14 mouse cellular contexts compared by ENCODE assay signal in genomic region chr6:145382586-145383380, GRCm38 (mm10).
DNase-seq lines count a peak whose midpoint lies in the region; ATAC-seq lines count a peak whose summit lies in the region.
"Had no signal": no experiment of that assay in that cellular context is flagged by ENCODE, and none has a peak within 500 bp of the region (broad histone marks: within the 10 kb centered on the region; RNA-seq: fewer than 3 reads in every experiment).

No protein-coding gene starts in this region.

- no peaks in the 10 kb centered on the region for H3K36me3 ChIP-seq in embryonic facial prominence, embryonic 14.5 days (ENCODE audit: control insufficient read depth, insufficient read depth, low read length)
- no peaks in the 10 kb centered on the region for H3K36me3 ChIP-seq in embryonic facial prominence, embryonic 10.5 days (replicated peaks)
- H3K36me3 ChIP-seq: embryonic facial prominence, embryonic 13.5 days; forebrain, embryonic 15.5 days had no signal

- H3K4me3 ChIP-seq in embryonic facial prominence, embryonic 14.5 days (ENCODE audit: low read depth, low read length), result no peak overlapping the region
- H3K4me3 ChIP-seq in embryonic facial prominence, embryonic 10.5 days, result no peak overlapping the region
- H3K4me3 ChIP-seq: embryonic facial prominence, embryonic 13.5 days; forebrain, embryonic 15.5 days; megakaryocyte, embryonic 14.5 days had no signal

- intact Hi-C loops in left cerebral cortex, postnatal 4 days (cut with DNase I), result no loop called here
- intact Hi-C loops in left cerebral cortex, postnatal 10 days (cut with DNase I), result no loop called here

- no peaks in the 10 kb centered on the region for H3K27me3 ChIP-seq in embryonic facial prominence, embryonic 14.5 days (replicated peaks; ENCODE audit: control insufficient read depth, insufficient read depth, low read length)
- H3K27me3 ChIP-seq in embryonic facial prominence, embryonic 10.5 days (replicated peaks; ENCODE audit: low read depth, poor library complexity, severe bottlenecking), result no peaks in the 10 kb centered on the region
- H3K27me3 ChIP-seq: embryonic facial prominence, embryonic 13.5 days; forebrain, embryonic 15.5 days had no signal

- H3K27ac ChIP-seq in embryonic facial prominence, embryonic 14.5 days (replicated peaks; ENCODE audit: low read depth, low read length), result no peak overlapping the region
- no peak overlapping the region for H3K27ac ChIP-seq in embryonic facial prominence, embryonic 10.5 days (replicated peaks)
- H3K27ac ChIP-seq: embryonic facial prominence, embryonic 13.5 days; forebrain, embryonic 15.5 days; liver, embryonic 14.5 days had no signal

- no peak overlapping the region for H3K4me2 ChIP-seq in embryonic facial prominence, embryonic 14.5 days (ENCODE audit: low read depth, low read length)
- H3K4me2 ChIP-seq: embryonic facial prominence, embryonic 13.5 days; forebrain, embryonic 15.5 days had no signal

- DNase-seq in embryonic facial prominence, embryonic 14.5 days (ENCODE audit: low spot score), result peak; percentile 62
- no peak for DNase-seq in embryonic facial prominence, embryonic 10.5 days (ENCODE audit: low spot score)
- DNase-seq in left cerebral cortex, postnatal 4 days, result peak; percentile 17
- no peak for DNase-seq in left cerebral cortex, postnatal 10 days (ENCODE audit: extremely low spot score in 1 of 2, low spot score in 2 of 2)
- peak; percentile 54 for DNase-seq in adrenal gland, postnatal 14 days
- DNase-seq in lung, postnatal 14 days, result peak; percentile 21
- DNase-seq in kidney, adult 9 months, result no peak
- DNase-seq in thymus, adult 18-20 months, result no peak
- DNase-seq: cerebellum, adult 18-20 months; right cerebral cortex, adult 18-20 months had no signal

- WGBS in embryonic facial prominence, embryonic 14.5 days, result 59% methylated on average over 12 of the region's 12 CpGs
- WGBS in embryonic facial prominence, embryonic 10.5 days, result 83% methylated on average over 12 of the region's 12 CpGs

- no peaks in the 10 kb centered on the region for H3K9me3 ChIP-seq in embryonic facial prominence, embryonic 14.5 days (ENCODE audit: control insufficient read depth, low read length)
- no peaks in the 10 kb centered on the region for H3K9me3 ChIP-seq in embryonic facial prominence, embryonic 10.5 days
- H3K9me3 ChIP-seq: embryonic facial prominence, embryonic 13.5 days; forebrain, embryonic 15.5 days; megakaryocyte, embryonic 14.5 days had no signal

- H3K4me1 ChIP-seq in embryonic facial prominence, embryonic 14.5 days (ENCODE audit: control insufficient read depth, insufficient read depth, low read length), result peaks cover 15% of the 10 kb centered on the region
- H3K4me1 ChIP-seq in embryonic facial prominence, embryonic 10.5 days, result peaks cover 22% of the 10 kb centered on the region
- H3K4me1 ChIP-seq: megakaryocyte, embryonic 14.5 days had no signal

- no peak overlapping the region for H3K9ac ChIP-seq in embryonic facial prominence, embryonic 14.5 days (ENCODE audit: low read depth, low read length)
- H3K9ac ChIP-seq: embryonic facial prominence, embryonic 13.5 days; forebrain, embryonic 15.5 days; liver, embryonic 14.5 days had no signal

- peak; percentile 41; the same call in 1 of the 2 replicates for ATAC-seq in embryonic facial prominence, embryonic 14.5 days (ENCODE audit: low read depth)
- ATAC-seq: forebrain, embryonic 15.5 days had no signal

Comparison
In these comparisons a context has a peak if more than half of its experiments do, and no peak if none do; other contexts are left out.
1. DNase-seq: peak in embryonic facial prominence, embryonic 14.5 days (single experiment), left cerebral cortex, postnatal 4 days (single experiment), adrenal gland, postnatal 14 days (single experiment) and lung, postnatal 14 days (single experiment); none in embryonic facial prominence, embryonic 10.5 days (single experiment), left cerebral cortex, postnatal 10 days (0 of 2), kidney, adult 9 months (single experiment) and thymus, adult 18-20 months (0 of 2).